Mouse (Mus musculus): ENCODE measurements around the gene Saysd1. TPM values are rescaled to one million over a fixed set of nuclear protein-coding genes. Genes with fewer than 3 reads are reported as not detected.

The Saysd1 gene
- 11.5 and 12.3 TPM in 2 replicates for polyA plus RNA-seq (2016; fragmentation: Nextera tagmentation; extraction: Ambion mirVana)

GRCm38 (mm10) chr14:20138484-20139355, at the start of gene Saysd1:
Gene Saysd1 (minus strand): TSS chr14:20138534.
- Histone ChIP-seq H3K9me3 (replicated peaks) (no peaks in the 10 kb centered on the region), H3K27me3 (ENCODE audit: low read depth, poor library complexity, severe bottlenecking) (no peaks in the 10 kb centered on the region), H3K4me1 (peaks cover 22% of the 10 kb centered on the region), H3K27ac (no peak within 1 kb of the TSS), H3K36me3 (peaks cover 24% of the 10 kb centered on the region), H3K4me3 (no peak within 1 kb of the TSS)
- DNase-seq (ENCODE audit: low spot score), result no peak
- 88% methylated on average over 16 of the region's 16 CpGs for WGBS

GRCm38 (mm10) chr14:20185426-20185825, 47.1 kb upstream of the Saysd1 start:
- no peaks in the 10 kb centered on the region for H3K36me3 ChIP-seq
- WGBS, result 86% methylated on average over 9 of the region's 9 CpGs
- H3K27me3 ChIP-seq (ENCODE audit: low read depth, poor library complexity, severe bottlenecking), result no peaks in the 10 kb centered on the region
- peaks cover 26% of the 10 kb centered on the region for H3K4me1 ChIP-seq
- H3K27ac ChIP-seq, result no peak overlapping the region
- no peak overlapping the region for H3K4me3 ChIP-seq
- DNase-seq (ENCODE audit: low spot score), result no peak
- H3K9me3 ChIP-seq (replicated peaks), result no peaks in the 10 kb centered on the region

GRCm38 (mm10) chr14:20183701-20184100, 45.4 kb upstream of the Saysd1 start:
- no peaks in the 10 kb centered on the region for H3K36me3 ChIP-seq
- H3K27me3 ChIP-seq (ENCODE audit: low read depth, poor library complexity, severe bottlenecking), result no peaks in the 10 kb centered on the region
- H3K4me3 ChIP-seq, result no peak overlapping the region
- WGBS, result 74% methylated on average over 5 of the region's 5 CpGs
- peaks cover 43% of the 10 kb centered on the region for H3K4me1 ChIP-seq
- no peak overlapping the region for H3K27ac ChIP-seq
- DNase-seq (ENCODE audit: low spot score), result no peak
- H3K9me3 ChIP-seq (replicated peaks), result no peaks in the 10 kb centered on the region

- WGBS, result 81% methylated on average over 7 of the region's 7 CpGs
- Histone ChIP-seq H3K27me3 (ENCODE audit: low read depth, poor library complexity, severe bottlenecking) (no peaks in the 10 kb centered on the region), H3K27ac (no peak overlapping the region), H3K9me3 (replicated peaks) (no peaks in the 10 kb centered on the region), H3K36me3 (no peaks in the 10 kb centered on the region), H3K4me3 (no peak overlapping the region), H3K4me1 (peaks cover 52% of the 10 kb centered on the region)
- DNase-seq (ENCODE audit: low spot score), result no peak
Measured at GRCm38 (mm10) chr14:20182596-20182995, 44.3 kb upstream of the Saysd1 start.

- peak; percentile 94 for DNase-seq (ENCODE audit: low spot score)
- Histone ChIP-seq H3K27me3 (ENCODE audit: low read depth, poor library complexity, severe bottlenecking) (no peaks in the 10 kb centered on the region), H3K4me1 (peaks cover 56% of the 10 kb centered on the region), H3K36me3 (no peaks in the 10 kb centered on the region), H3K4me3 (peak within 1 kb of the TSS; percentile 68), H3K27ac (peak within 1 kb of the TSS; percentile 89), H3K9me3 (replicated peaks) (no peaks in the 10 kb centered on the region)
- WGBS, result under 1% methylated on average over 36 of the region's 36 CpGs
Measured at GRCm38 (mm10) chr14:20181466-20181921, 43.2 kb upstream of the Saysd1 start, which contains the start of gene Kcnk5. Gene Kcnk5 (minus strand): TSS chr14:20181809.

GRCm38 (mm10) chr14:20180751-20181162, 42.4 kb upstream of the Saysd1 start:
- Histone ChIP-seq H3K27ac (peak overlapping the region; percentile 89), H3K4me1 (peaks cover 56% of the 10 kb centered on the region), H3K36me3 (no peaks in the 10 kb centered on the region), H3K4me3 (peak overlapping the region; percentile 68), H3K9me3 (replicated peaks) (no peaks in the 10 kb centered on the region), H3K27me3 (ENCODE audit: low read depth, poor library complexity, severe bottlenecking) (no peaks in the 10 kb centered on the region)
- WGBS, result 1% methylated on average over 24 of the region's 24 CpGs
- DNase-seq (ENCODE audit: low spot score), result peak; percentile 58

- 15% methylated on average over 6 of the region's 6 CpGs for WGBS
Measured at GRCm38 (mm10) chr14:20180304-20180703, 42.0 kb upstream of the Saysd1 start.

GRCm38 (mm10) chr14:20179731-20180280, 41.5 kb upstream of the Saysd1 start:
- peak overlapping the region; percentile 58; the same call in 1 of the 2 replicates for H3K27ac ChIP-seq
- H3K4me3 ChIP-seq, result peak overlapping the region; percentile 68
- H3K36me3 ChIP-seq, result no peaks in the 10 kb centered on the region
- no peaks in the 10 kb centered on the region for H3K9me3 ChIP-seq (replicated peaks)
- DNase-seq (ENCODE audit: low spot score), result no peak
- H3K27me3 ChIP-seq (ENCODE audit: low read depth, poor library complexity, severe bottlenecking), result no peaks in the 10 kb centered on the region
- peaks cover 56% of the 10 kb centered on the region for H3K4me1 ChIP-seq
- 76% methylated on average over 5 of the region's 5 CpGs for WGBS

More at GRCm38 (mm10) chr14:20180304-20180703, 42.0 kb upstream of the Saysd1 start:
- Histone ChIP-seq H3K9me3 (replicated peaks) (no peaks in the 10 kb centered on the region), H3K4me3 (peak overlapping the region; percentile 68), H3K36me3 (no peaks in the 10 kb centered on the region), H3K27me3 (ENCODE audit: low read depth, poor library complexity, severe bottlenecking) (no peaks in the 10 kb centered on the region), H3K4me1 (peaks cover 56% of the 10 kb centered on the region), H3K27ac (peak overlapping the region; percentile 89)
- DNase-seq (ENCODE audit: low spot score), result no peak

- Histone ChIP-seq H3K27me3 (ENCODE audit: low read depth, poor library complexity, severe bottlenecking) (no peaks in the 10 kb centered on the region), H3K4me3 (peak overlapping the region; percentile 68), H3K27ac (no peak overlapping the region), H3K4me1 (peaks cover 56% of the 10 kb centered on the region), H3K36me3 (no peaks in the 10 kb centered on the region), H3K9me3 (replicated peaks) (no peaks in the 10 kb centered on the region)
- WGBS, result 49% methylated on average over 3 of the region's 3 CpGs
- no peak for DNase-seq (ENCODE audit: low spot score)
Measured at GRCm38 (mm10) chr14:20179080-20179479, 40.7 kb upstream of the Saysd1 start.

GRCm38 (mm10) chr14:20178593-20178992, 40.3 kb upstream of the Saysd1 start:
- 28% methylated on average over 4 of the region's 4 CpGs for WGBS
- no peaks in the 10 kb centered on the region for H3K9me3 ChIP-seq (replicated peaks)
- no peaks in the 10 kb centered on the region for H3K27me3 ChIP-seq (ENCODE audit: low read depth, poor library complexity, severe bottlenecking)
- H3K4me3 ChIP-seq, result no peak overlapping the region
- no peak for DNase-seq (ENCODE audit: low spot score)
- H3K4me1 ChIP-seq, result peaks cover 55% of the 10 kb centered on the region
- peak overlapping the region; percentile 37; the same call in 1 of the 2 replicates for H3K27ac ChIP-seq
- no peaks in the 10 kb centered on the region for H3K36me3 ChIP-seq

GRCm38 (mm10) chr14:20177494-20178123, 39.3 kb upstream of the Saysd1 start:
- Histone ChIP-seq H3K4me3 (no peak overlapping the region), H3K36me3 (no peaks in the 10 kb centered on the region), H3K27me3 (ENCODE audit: low read depth, poor library complexity, severe bottlenecking) (no peaks in the 10 kb centered on the region), H3K9me3 (replicated peaks) (no peaks in the 10 kb centered on the region), H3K4me1 (peaks cover 60% of the 10 kb centered on the region), H3K27ac (no peak overlapping the region)
- DNase-seq (ENCODE audit: low spot score), result no peak
- 90% methylated on average over 9 of the region's 9 CpGs for WGBS

GRCm38 (mm10) chr14:20175705-20176104, 37.4 kb upstream of the Saysd1 start:
- WGBS, result 91% methylated on average over 4 of the region's 4 CpGs
- H3K27me3 ChIP-seq (ENCODE audit: low read depth, poor library complexity, severe bottlenecking), result no peaks in the 10 kb centered on the region
- peaks cover 54% of the 10 kb centered on the region for H3K4me1 ChIP-seq
- no peak overlapping the region for H3K4me3 ChIP-seq
- no peaks in the 10 kb centered on the region for H3K36me3 ChIP-seq
- H3K27ac ChIP-seq, result no peak overlapping the region
- DNase-seq (ENCODE audit: low spot score), result no peak
- no peaks in the 10 kb centered on the region for H3K9me3 ChIP-seq (replicated peaks)

- H3K4me1 ChIP-seq, result peaks cover 48% of the 10 kb centered on the region
- H3K27ac ChIP-seq, result no peak overlapping the region
- no peaks in the 10 kb centered on the region for H3K9me3 ChIP-seq (replicated peaks)
- H3K27me3 ChIP-seq (ENCODE audit: low read depth, poor library complexity, severe bottlenecking), result no peaks in the 10 kb centered on the region
- DNase-seq (ENCODE audit: low spot score), result no peak
- no peak overlapping the region for H3K4me3 ChIP-seq
- WGBS, result 95% methylated on average over 7 of the region's 7 CpGs
- H3K36me3 ChIP-seq, result no peaks in the 10 kb centered on the region
Measured at GRCm38 (mm10) chr14:20175114-20175513, 36.8 kb upstream of the Saysd1 start.
